Mouse (Mus musculus): Measurements from ENCODE around the gene Mkrn2os.

DNA sequence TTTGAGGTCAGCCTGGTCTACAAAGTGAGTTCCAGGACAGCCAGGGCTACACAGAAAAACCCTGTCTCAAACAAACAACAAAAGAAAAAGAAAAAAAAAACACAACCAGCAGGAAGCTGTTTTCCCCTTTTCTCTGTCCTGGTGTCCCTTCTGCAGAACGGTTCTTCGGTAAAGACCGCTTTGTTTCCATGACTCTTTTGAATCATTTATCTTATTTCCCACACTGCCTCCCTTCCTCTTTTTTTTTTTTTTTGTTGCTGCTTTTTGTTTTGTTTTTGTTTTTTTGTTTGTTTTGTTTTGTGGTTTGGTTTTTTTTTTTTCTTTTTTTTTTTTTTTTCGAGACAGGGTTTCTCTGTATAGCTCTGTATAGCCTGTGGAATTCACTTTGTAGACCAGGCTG lies 876 bp upstream of the Mkrn2os start:
- no peak for TF ChIP-seq CTCF (IDR thresholded peaks at IDR 0.05; ENCODE audit: insufficient read depth, low read depth, low read length)
- TF ChIP-seq POLR2A (IDR thresholded peaks at IDR 0.05; ENCODE audit: insufficient read depth, low read depth, low read length): no peak
